18 mouse cellular contexts compared by ENCODE assay signal in the genomic region with DNA sequence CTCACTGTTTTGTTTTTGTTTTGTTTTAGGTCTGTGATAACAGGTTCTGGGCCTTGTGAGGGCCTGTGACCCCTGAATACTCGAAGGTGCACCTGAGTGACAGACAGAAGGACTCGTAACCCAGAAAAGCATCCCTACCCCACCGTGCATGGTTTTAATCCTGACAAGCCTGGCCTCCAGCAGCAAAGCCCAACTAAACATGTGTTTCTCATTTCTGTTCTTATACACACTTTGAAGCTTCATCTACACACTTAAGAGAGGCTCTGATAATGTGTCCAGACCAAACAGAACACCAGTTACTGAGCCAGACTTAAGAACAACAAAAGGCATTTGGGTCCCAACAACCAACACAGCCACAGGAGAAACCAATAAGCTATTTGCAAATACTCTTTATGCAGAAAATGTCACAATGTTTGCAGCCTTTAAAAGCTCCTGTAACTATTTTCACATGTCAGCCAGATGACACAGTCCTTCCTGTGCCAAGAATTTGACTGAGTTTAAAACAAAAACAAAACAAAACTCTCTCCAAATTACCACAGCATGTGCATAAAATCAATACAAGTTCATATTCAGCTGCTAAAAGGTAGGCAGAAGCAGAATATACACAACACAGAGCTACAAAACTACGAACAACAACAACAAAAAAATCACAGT. TPM values are rescaled to one million over a fixed set of nuclear protein-coding genes. Genes with fewer than 3 reads are reported as not detected.
DNase-seq lines count a peak whose midpoint lies in the region; ATAC-seq and TF ChIP-seq lines count a peak whose summit lies in the region.
"Had no signal": no experiment of that assay in that cellular context is flagged by ENCODE, and none has a peak within 500 bp of the region (broad histone marks: within the 10 kb centered on the region; RNA-seq: fewer than 3 reads in every experiment).

No protein-coding gene starts in this region.

- no peak for TF ChIP-seq POLR2A in lung, adult 2 months (IDR thresholded peaks at IDR 0.05; ENCODE audit: borderline replicate concordance, extremely low read depth, low read depth, low read length)

- ATAC-seq in heart, embryonic 15.5 days (replicated peaks; ENCODE audit: insufficient number of reproducible peaks, insufficient read depth, low FRiP score, low read depth) = no peak
- ATAC-seq in lung, postnatal 0 days = no peak
- ATAC-seq in embryonic facial prominence, embryonic 13.5 days (ENCODE audit: insufficient number of reproducible peaks, insufficient read depth, low FRiP score, low TSS enrichment, low read depth) = peak; percentile 62
- no peak for ATAC-seq in midbrain, embryonic 14.5 days (ENCODE audit: low FRiP score, low TSS enrichment)
- ATAC-seq: hindbrain, postnatal 0 days; midbrain, embryonic 15.5 days had no signal

- peak overlapping the region; percentile 25; the same call in 1 of the 2 replicates for H3K27ac ChIP-seq in heart, embryonic 15.5 days
- H3K27ac ChIP-seq in lung, postnatal 0 days (ENCODE audit: low read length) = no peak overlapping the region
- peak overlapping the region; percentile 84 for H3K27ac ChIP-seq in embryonic facial prominence, embryonic 13.5 days
- H3K27ac ChIP-seq in midbrain, embryonic 14.5 days (replicated peaks; ENCODE audit: low read depth, low read length) = no peak overlapping the region
- H3K27ac ChIP-seq: hindbrain, postnatal 0 days; midbrain, embryonic 15.5 days; neural tube, embryonic 12.5 days had no signal

- 53% methylated on average over 4 of the region's 4 CpGs for WGBS in heart, embryonic 15.5 days
- 52% methylated on average over 4 of the region's 4 CpGs for WGBS in lung, postnatal 0 days
- WGBS in lung, adult 2 months = 65% methylated on average over 4 of the region's 4 CpGs
- 18% methylated on average over 4 of the region's 4 CpGs for WGBS in embryonic facial prominence, embryonic 13.5 days
- 87% methylated on average over 4 of the region's 4 CpGs for WGBS in midbrain, embryonic 14.5 days

- no peak for TF ChIP-seq CTCF in lung, postnatal 0 days (IDR thresholded peaks at IDR 0.05)
- no peak for TF ChIP-seq CTCF in lung, adult 2 months (IDR thresholded peaks at IDR 0.05; ENCODE audit: insufficient read depth, low read length)

- H3K4me2 ChIP-seq in heart, embryonic 15.5 days = no peak overlapping the region
- no peak overlapping the region for H3K4me2 ChIP-seq in lung, postnatal 0 days (replicated peaks; ENCODE audit: low read depth, low read length)
- peak overlapping the region; percentile 38 for H3K4me2 ChIP-seq in embryonic facial prominence, embryonic 13.5 days
- H3K4me2 ChIP-seq in midbrain, embryonic 14.5 days (ENCODE audit: low read length) = no peak overlapping the region
- H3K4me2 ChIP-seq: midbrain, embryonic 15.5 days; neural tube, embryonic 12.5 days had no signal

- DNase-seq in heart, adult 11 months = no peak
- DNase-seq in lung, postnatal 0 days (ENCODE audit: low spot score) = peak; percentile 23
- no peak for DNase-seq in lung, adult 2 months
- no peak for DNase-seq in thymus, adult 18-20 months
- DNase-seq in midbrain, embryonic 14.5 days = no peak
- DNase-seq in gastrocnemius, adult 18-20 months (ENCODE audit: low spot score) = no peak
- DNase-seq: adrenal gland, postnatal 14 days; cerebellum, adult 18-20 months; gastrocnemius, postnatal 10 days; kidney, postnatal 14 days; lung, postnatal 10 days; retina, postnatal 1 day had no signal

- no peak overlapping the region for H3K9ac ChIP-seq in heart, embryonic 15.5 days
- no peak overlapping the region for H3K9ac ChIP-seq in lung, postnatal 0 days (replicated peaks; ENCODE audit: low read depth)
- no peak overlapping the region for H3K9ac ChIP-seq in embryonic facial prominence, embryonic 13.5 days
- H3K9ac ChIP-seq in midbrain, embryonic 14.5 days (replicated peaks; ENCODE audit: low read length) = no peak overlapping the region
- H3K9ac ChIP-seq: midbrain, embryonic 15.5 days; neural tube, embryonic 12.5 days had no signal

- TF ChIP-seq EP300 in lung, postnatal 0 days (IDR thresholded peaks at IDR 0.05) = no peak

- H3K4me3 ChIP-seq in heart, embryonic 15.5 days = no peak overlapping the region
- H3K4me3 ChIP-seq in lung, postnatal 0 days (ENCODE audit: low read depth, low read length) = no peak overlapping the region
- no peak overlapping the region for H3K4me3 ChIP-seq in lung, adult 2 months (replicated peaks; ENCODE audit: extremely low read depth, low read depth, low read length)
- no peak overlapping the region for H3K4me3 ChIP-seq in embryonic facial prominence, embryonic 13.5 days
- no peak overlapping the region for H3K4me3 ChIP-seq in midbrain, embryonic 14.5 days (replicated peaks; ENCODE audit: low read depth, low read length)
- H3K4me3 ChIP-seq: midbrain, embryonic 15.5 days; neural tube, embryonic 12.5 days had no signal

- H3K36me3 ChIP-seq in heart, embryonic 15.5 days = no peaks in the 10 kb centered on the region
- no peaks in the 10 kb centered on the region for H3K36me3 ChIP-seq in lung, postnatal 0 days (ENCODE audit: insufficient read depth, low read length)
- no peaks in the 10 kb centered on the region for H3K36me3 ChIP-seq in embryonic facial prominence, embryonic 13.5 days
- no peaks in the 10 kb centered on the region for H3K36me3 ChIP-seq in midbrain, embryonic 14.5 days (ENCODE audit: control insufficient read depth, insufficient read depth, low read length)
- H3K36me3 ChIP-seq: midbrain, embryonic 15.5 days; neural tube, embryonic 12.5 days had no signal

- H3K9me3 ChIP-seq in heart, embryonic 15.5 days (replicated peaks) = no peaks in the 10 kb centered on the region
- no peaks in the 10 kb centered on the region for H3K9me3 ChIP-seq in lung, postnatal 0 days (ENCODE audit: low read length)
- H3K9me3 ChIP-seq in embryonic facial prominence, embryonic 13.5 days = no peaks in the 10 kb centered on the region
- H3K9me3 ChIP-seq in midbrain, embryonic 14.5 days (ENCODE audit: control insufficient read depth, low read length) = no peaks in the 10 kb centered on the region
- H3K9me3 ChIP-seq: midbrain, embryonic 15.5 days; neural tube, embryonic 12.5 days had no signal

- peaks cover 26% of the 10 kb centered on the region for H3K4me1 ChIP-seq in heart, embryonic 15.5 days (replicated peaks)
- H3K4me1 ChIP-seq in lung, postnatal 0 days (ENCODE audit: insufficient read depth, low read depth, low read length) = no peaks in the 10 kb centered on the region
- H3K4me1 ChIP-seq in lung, adult 2 months (ENCODE audit: control insufficient read depth, insufficient read depth, low read length) = no peaks in the 10 kb centered on the region
- H3K4me1 ChIP-seq in embryonic facial prominence, embryonic 13.5 days = peaks cover 32% of the 10 kb centered on the region
- H3K4me1 ChIP-seq in midbrain, embryonic 14.5 days (ENCODE audit: control insufficient read depth, insufficient read depth, low read length) = no peaks in the 10 kb centered on the region
- H3K4me1 ChIP-seq: midbrain, embryonic 15.5 days; neural tube, embryonic 12.5 days had no signal

- no peaks in the 10 kb centered on the region for H3K27me3 ChIP-seq in heart, embryonic 15.5 days
- no peaks in the 10 kb centered on the region for H3K27me3 ChIP-seq in lung, postnatal 0 days (replicated peaks; ENCODE audit: insufficient read depth, low read length)
- H3K27me3 ChIP-seq in embryonic facial prominence, embryonic 13.5 days = no peaks in the 10 kb centered on the region
- H3K27me3 ChIP-seq in midbrain, embryonic 14.5 days (ENCODE audit: control insufficient read depth, insufficient read depth, low read length) = no peaks in the 10 kb centered on the region
- H3K27me3 ChIP-seq: CH12.LX; midbrain, embryonic 15.5 days; neural tube, embryonic 12.5 days had no signal

RNA-seq across cellular contexts. Expression of a gene that starts 39.9 kb away (rescaled TPM):
- 12.1 and 12.7 TPM in 2 replicates for polyA plus RNA-seq in heart, embryonic 15.5 days (2015; fragmentation: Nextera tagmentation; extraction: Ambion mirVana)
- polyA plus RNA-seq in lung, postnatal 0 days (2015; fragmentation: Nextera tagmentation; extraction: Ambion mirVana) = 4.7 and 5.3 TPM in 2 replicates
- polyA plus RNA-seq in lung, adult 2 months (2012; rRNA removed) = 4.2 and 6.6 TPM in 2 replicates
- polyA plus RNA-seq in embryonic facial prominence, embryonic 13.5 days (2015; fragmentation: Nextera tagmentation; extraction: Ambion mirVana) = 20.7 and 26.1 TPM in 2 replicates
- polyA plus RNA-seq in midbrain, embryonic 14.5 days (2014; fragmentation: Nextera tagmentation; extraction: Ambion mirVana) = 1.9 and 3.7 TPM in 2 replicates
- 1 to 10 TPM; 5.9 to 7.5 TPM for total RNA-seq in gastrocnemius, adult 18-20 months (2021)

Comparison
In these comparisons a context has a peak if more than half of its experiments do, and no peak if none do; other contexts are left out.
1. H3K27ac ChIP-seq: peak in heart, embryonic 15.5 days (single experiment) and embryonic facial prominence, embryonic 13.5 days (single experiment); none in lung, postnatal 0 days (single experiment) and midbrain, embryonic 14.5 days (single experiment).